Mouse (Mus musculus) MEL (cell line): Measurements from ENCODE around the gene Myl6b.

Experiments used
- ELF1 ChIP-seq: IDR thresholded peaks from 2 replicates; pipeline ENCODE4 v1.6.1; 2014; ENCODE audit warnings: low read depth, mild to moderate bottlenecking, inconsistent platforms, low read length, improper control_type of control experiment, moderate library complexity
- EP300 ChIP-seq, 2 experiments: IDR thresholded peaks; 2 replicates each; pipeline ENCODE4 v1.6.1; 2011; ENCODE audit warnings: improper control_type of control experiment in 2 of 2, low read length in 2 of 2, low read depth in 1 of 2, mild to moderate bottlenecking in 1 of 2
- POLR2A ChIP-seq, 2 experiments: IDR thresholded peaks; 2 replicates each; pipeline ENCODE4 v1.6.1; 2011 to 2012; ENCODE audit warnings: low read length in 2 of 2, mild to moderate bottlenecking in 2 of 2, control low read depth in 1 of 2, improper control_type of control experiment in 1 of 2, low read depth in 1 of 2, moderate library complexity in 1 of 2; ENCODE audit not compliant: control insufficient read depth in 1 of 2, insufficient read depth in 1 of 2, poor library complexity in 1 of 2
- SMC3 ChIP-seq: IDR thresholded peaks from 2 replicates; pipeline ENCODE4 v1.6.1; 2011; ENCODE audit warnings: low read depth, low read length, improper control_type of control experiment
- UBTF ChIP-seq: IDR thresholded peaks from 2 replicates; pipeline ENCODE4 v1.6.1; 2012; ENCODE audit warnings: low read depth, mild to moderate bottlenecking, inconsistent platforms, low read length, improper control_type of control experiment, moderate library complexity, borderline replicate concordance; ENCODE audit not compliant: insufficient read depth
- ZC3H11A ChIP-seq: IDR thresholded peaks from 2 replicates; pipeline ENCODE4 v1.6.1; 2012; ENCODE audit warnings: low read depth, mild to moderate bottlenecking, inconsistent platforms, low read length, improper control_type of control experiment

GRCm38 (mm10) chr10:128498590-128498989 lies at the start of gene Myl6b:
- no peak for TF ChIP-seq UBTF
- TF ChIP-seq ZC3H11A = no peak
- peak; percentile 12 to 95; a peak in 3 of 4 replicates for TF ChIP-seq EP300 (IDR thresholded peaks at IDR 0.05; ENCODE audit: low read depth in 1 of 2, low read length in 2 of 2)
- peak; percentile 96 for TF ChIP-seq ELF1
- no peak; a peak in 1 of 4 replicates for TF ChIP-seq POLR2A (IDR thresholded peaks at IDR 0.05; ENCODE audit: control insufficient read depth in 1 of 2, insufficient read depth in 1 of 2, low read depth in 1 of 2, low read length in 2 of 2, poor library complexity in 1 of 2)
- peak; percentile 3; the same call in 1 of the 2 replicates for TF ChIP-seq SMC3
